Mouse (Mus musculus) CD4-positive naive resting alpha-beta T cell, adult 57 days (primary cell): Measurements from ENCODE around the gene Wbp11. TPM values are rescaled to one million over a fixed set of nuclear protein-coding genes. Genes with fewer than 3 reads are reported as not detected.

Experiments used
- total RNA-seq: library from RNA; stranded (reverse); gene quantifications from one replicate; pipeline ENCODE4 v1.2.4, GENCODE M21; 2023

The Wbp11 gene
- 172 TPM for total RNA-seq

DNA sequence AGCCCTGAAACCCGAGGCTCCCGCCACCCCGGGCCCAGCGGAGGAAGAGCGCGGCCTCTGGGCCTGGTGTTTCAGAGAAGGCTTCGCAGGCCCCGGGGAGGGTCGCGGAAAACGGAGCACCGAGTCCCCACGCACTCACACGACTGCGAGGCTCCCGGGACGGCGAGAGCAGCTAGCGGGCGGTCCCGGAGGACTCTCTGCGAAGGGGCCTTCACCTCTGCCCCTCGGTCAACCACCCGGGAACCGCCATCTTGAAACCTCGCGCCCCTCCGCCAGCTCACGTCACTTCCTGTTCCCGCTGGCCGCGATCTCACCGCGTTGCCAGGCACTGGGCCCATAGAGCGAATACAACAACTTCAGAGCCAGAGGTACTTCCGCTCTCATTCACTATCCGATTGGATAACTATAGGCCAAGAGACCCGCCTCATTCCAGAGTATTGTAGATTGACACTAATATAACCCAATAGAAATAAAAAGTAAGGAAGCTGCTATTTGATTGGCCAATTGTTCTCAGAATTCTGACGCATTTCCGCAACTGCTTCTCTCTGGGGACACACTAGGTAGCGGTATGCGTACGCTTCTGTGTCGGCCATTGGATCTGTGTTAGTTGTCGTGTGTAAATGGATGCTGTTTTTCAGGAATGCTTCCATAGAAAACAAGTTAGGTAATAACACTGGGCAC lies at the start of gene Wbp11:
Wbp11 (minus strand) TSS at position 353 of the 681 bp plus-strand sequence.

DNA sequence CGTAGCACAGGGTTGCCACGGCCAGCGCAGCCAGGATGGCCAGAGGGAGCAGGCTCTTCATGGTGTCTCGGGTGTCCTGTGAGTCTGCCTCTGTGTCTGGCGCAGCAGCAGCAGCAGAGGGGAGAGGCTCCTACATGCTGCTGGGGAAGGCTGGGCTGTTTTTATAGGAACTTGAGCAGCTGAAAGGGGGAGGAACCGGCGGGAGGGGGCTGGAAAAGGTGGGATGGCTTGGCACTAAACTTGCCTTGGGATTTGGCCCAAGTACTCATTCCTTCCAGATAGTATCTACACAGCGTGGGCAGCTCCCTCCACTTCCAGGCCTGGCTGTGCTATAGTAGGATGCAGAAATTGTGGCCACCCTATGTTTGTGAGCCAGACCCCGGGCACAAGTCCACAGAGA lies 47.6 kb upstream of the Wbp11 start, which contains the start of gene Mgp:
Mgp (minus strand) TSS at position 154 of the 400 bp plus-strand sequence.

DNA sequence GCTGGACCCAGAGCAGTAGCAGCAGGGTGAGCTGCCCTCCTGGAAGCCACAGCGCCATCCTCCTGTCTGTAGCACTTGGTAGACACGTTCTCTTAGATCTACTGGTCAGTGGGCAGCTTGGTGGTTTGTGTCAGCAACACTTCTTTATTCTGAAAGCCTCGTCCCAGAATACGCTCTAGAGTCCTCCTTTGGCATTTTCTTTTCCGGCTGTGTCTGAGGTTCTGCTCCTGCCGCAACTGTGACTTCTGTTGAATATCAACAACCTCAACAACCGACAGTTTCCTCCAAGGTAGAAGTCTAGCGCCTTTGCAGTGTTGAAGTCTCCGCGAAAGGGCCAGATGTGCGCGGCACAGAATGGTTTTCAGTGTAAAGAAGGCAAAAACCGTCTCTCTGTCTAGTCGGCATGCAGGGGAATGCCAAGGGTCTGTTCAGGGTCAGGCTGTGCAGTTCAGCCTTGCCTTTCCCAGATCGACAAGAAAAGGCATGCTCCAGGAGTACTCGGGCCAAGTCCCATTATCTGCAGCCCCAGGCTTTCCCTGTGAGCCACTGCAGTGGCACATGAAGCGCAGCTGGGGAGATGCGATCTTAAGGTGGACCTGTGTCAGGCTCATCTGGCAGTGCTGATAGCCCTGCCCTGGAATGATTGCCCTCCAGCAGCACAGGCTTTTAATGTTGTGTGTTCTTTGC lies 29.3 kb upstream of the Wbp11 start, which contains the start of gene Art4:
Art4 (minus strand) TSS at position 548 of the 687 bp plus-strand sequence.

DNA sequence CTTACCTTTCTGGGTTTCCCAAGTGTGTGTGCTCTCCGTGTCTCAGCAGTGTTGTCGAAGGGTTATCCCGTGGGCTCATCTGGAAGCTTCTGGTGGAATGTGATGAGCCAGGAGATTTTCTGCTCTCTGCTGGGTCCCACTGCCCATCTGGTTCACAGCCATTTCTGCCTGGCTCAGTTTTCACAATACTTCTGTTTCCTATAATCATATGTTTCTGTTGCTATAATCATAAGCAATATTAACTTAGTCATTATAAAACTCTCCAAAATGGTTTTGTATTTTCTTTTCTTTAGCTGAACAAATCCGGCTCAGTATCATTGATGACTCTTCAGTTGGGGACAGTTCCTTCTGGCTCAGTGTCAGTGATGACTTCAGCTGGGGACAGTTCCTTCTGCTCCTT lies 7.3 kb upstream of the Wbp11 start, which contains the start of gene Smco3:
Smco3 (minus strand) TSS at position 101 of the 400 bp plus-strand sequence.

DNA sequence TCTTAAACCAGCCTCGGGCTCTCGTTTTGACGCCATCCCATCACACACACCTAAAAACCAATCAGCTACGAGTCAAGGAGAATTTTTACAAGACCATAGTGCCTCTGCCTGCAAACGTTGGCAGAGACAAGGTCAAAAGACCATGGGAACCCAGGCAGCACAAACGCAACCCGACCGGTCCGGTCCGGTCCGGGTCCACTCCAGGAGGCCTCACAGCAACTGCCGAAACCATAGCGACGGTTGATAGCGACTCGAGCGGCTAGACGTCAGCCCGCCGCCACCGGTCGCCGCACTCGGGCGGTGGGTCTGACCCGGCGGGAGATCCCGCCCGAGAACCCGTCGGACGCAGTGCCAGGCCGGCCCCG lies 535 bp downstream of the Wbp11 start, which contains the start of gene BC049715:
BC049715 (plus strand) TSS at position 111 of the 365 bp plus-strand sequence.

DNA sequence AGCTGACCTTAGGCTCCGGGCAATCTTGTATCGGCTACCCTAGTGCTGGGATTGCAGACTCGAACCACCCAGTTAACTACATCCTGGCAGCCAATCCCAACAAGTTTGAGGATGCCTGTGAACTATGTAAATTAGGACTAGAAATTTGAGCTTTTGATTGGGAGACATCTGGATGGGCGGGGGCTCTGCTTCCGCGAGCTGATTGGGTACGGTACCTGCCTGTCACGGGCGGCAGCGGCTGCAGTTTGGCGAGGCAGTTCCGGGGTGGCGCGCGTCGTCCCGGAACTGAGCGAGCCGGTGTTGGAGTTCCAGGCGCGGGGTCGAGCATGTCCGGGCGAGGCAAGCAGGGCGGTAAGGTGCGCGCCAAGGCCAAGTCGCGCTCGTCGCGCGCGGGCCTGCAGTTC lies 20.0 kb downstream of the Wbp11 start, which contains the start of gene H2afj:
H2afj (plus strand) TSS at position 231 of the 404 bp plus-strand sequence.

DNA sequence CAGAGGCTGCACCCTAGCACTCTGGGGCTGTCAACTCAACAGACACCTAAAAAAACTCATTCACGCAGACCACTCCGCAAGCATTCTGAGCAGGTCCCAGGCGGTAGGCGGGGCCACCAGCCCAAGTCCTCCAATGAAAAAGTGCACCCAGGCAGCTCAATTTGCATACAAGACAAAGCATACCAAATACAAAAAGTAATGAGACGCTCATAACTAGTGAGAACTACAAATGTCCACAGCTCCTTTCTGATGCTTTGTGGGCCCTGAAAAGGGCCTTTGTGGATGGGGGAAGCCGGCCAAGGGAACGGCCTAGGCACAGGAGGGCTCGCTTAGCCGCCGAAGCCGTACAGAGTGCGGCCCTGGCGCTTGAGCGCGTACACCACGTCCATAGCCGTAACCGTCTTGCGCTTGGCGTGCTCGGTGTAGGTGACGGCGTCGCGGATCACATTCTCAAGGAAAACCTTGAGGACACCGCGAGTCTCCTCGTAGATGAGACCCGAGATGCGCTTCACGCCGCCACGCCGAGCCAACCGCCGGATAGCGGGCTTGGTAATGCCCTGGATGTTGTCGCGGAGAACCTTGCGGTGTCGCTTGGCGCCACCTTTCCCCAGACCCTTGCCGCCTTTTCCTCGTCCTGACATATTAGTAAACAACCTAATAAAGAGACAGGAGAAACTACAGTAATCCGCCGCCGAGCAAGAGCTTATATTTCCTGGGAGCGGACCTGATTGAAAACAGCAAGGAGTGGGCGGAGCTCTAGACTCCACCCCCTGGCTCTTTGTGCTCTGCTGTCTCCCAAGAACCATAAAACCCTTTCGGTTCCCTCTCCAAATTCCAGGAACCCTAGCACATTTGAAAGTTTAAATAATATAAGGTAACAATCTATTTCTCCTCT lies 24.0 kb downstream of the Wbp11 start, which contains the start of gene Hist4h4:
Hist4h4 (minus strand) TSS at position 677 of the 895 bp plus-strand sequence.

DNA sequence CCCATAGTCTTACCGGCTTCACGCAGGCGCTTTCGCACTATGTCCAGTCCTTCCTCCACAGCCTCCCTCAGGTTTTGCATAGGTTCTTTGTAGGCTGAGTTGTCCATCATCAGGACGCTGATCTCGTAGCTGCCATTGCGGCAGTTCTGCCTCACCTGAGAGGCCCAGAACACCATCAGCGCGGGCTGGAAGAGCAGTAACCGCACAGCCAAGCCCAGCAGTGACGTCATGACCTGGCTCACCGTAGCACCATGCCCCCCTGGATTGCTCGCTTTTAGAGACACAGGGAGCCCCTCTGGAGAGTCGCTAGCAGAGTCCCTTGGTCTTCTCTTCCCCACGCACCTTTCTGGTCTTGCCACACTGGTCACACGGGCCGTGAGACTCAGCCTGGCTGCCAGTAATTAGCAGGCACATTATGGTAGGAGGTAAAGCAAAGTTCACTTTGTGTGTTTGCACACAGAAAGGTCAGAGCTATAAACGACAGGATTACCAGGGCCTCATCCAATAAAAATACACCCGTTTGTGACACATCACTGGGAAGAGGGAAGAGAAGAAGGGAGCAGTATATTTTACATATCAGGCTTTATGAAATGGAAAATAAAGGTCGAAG lies 46.6 kb downstream of the Wbp11 start, which contains the start of gene Gucy2c:
Gucy2c (minus strand) TSS at position 389 of the 610 bp plus-strand sequence.

Other genes with a start within 250 kb of the Wbp11 start
- 12.4 TPM for gene Plbd1, start 166.3 kb downstream of the Wbp11 start, total RNA-seq
- gene Gucy2c, start 46.5 kb downstream of the Wbp11 start, total RNA-seq = not detected
- 18.8 TPM for gene Hist4h4, start 23.8 kb downstream of the Wbp11 start, total RNA-seq
- 66.6 TPM for gene H2afj, start 20.0 kb downstream of the Wbp11 start, total RNA-seq
- gene BC049715, start 607 bp downstream of the Wbp11 start, total RNA-seq = 6.7 TPM
- not detected for gene Smco3, start 7.2 kb upstream of the Wbp11 start, total RNA-seq
- gene Art4, start 29.5 kb upstream of the Wbp11 start, total RNA-seq = 2.5 TPM
- gene Mgp, start 47.6 kb upstream of the Wbp11 start, total RNA-seq = 1.6 TPM
- gene Erp27, start 93.9 kb upstream of the Wbp11 start, total RNA-seq = 10.5 TPM
- gene Pde6h, start 95.6 kb upstream of the Wbp11 start, total RNA-seq = 0.15 TPM
- gene Arhgdib, start 113.7 kb upstream of the Wbp11 start, total RNA-seq = 931 TPM